10 mouse cellular contexts compared by ENCODE assay signal in genomic region chr10:81565257-81566228, GRCm38 (mm10). TPM values are rescaled to one million over a fixed set of nuclear protein-coding genes. Genes with fewer than 3 reads are reported as not detected.
DNase-seq lines count a peak whose midpoint lies in the region; ATAC-seq lines count a peak whose summit lies in the region.
"Had no signal": no experiment of that assay in that cellular context is flagged by ENCODE, and none has a peak within 500 bp of the region (broad histone marks: within the 10 kb centered on the region; RNA-seq: fewer than 3 reads in every experiment).

No protein-coding gene starts in this region.

- 14% methylated on average over 20 of the region's 20 CpGs for whole genome bisulfite sequencing in midbrain, embryonic 10.5 days
- WGBS in midbrain, embryonic 14.5 days = 23% methylated on average over 20 of the region's 20 CpGs
- 34% methylated on average over 20 of the region's 20 CpGs for WGBS in embryonic facial prominence, embryonic 15.5 days

- peaks cover 77% of the 10 kb centered on the region for H3K27me3 ChIP-seq in midbrain, embryonic 10.5 days (ENCODE audit: low read depth, poor library complexity, severe bottlenecking)
- H3K27me3 ChIP-seq in midbrain, embryonic 14.5 days (ENCODE audit: control insufficient read depth, insufficient read depth, low read length) = peaks cover 32% of the 10 kb centered on the region; the same call in 1 of the 2 replicates
- no peaks in the 10 kb centered on the region for H3K27me3 ChIP-seq in embryonic facial prominence, embryonic 15.5 days

- no peak overlapping the region for H3K4me2 ChIP-seq in midbrain, embryonic 14.5 days (ENCODE audit: low read length)
- H3K4me2 ChIP-seq in embryonic facial prominence, embryonic 15.5 days (replicated peaks) = no peak overlapping the region
- H3K4me2 ChIP-seq: liver, embryonic 13.5 days had no signal

- peak overlapping the region; percentile 80 for H3K27ac ChIP-seq in midbrain, embryonic 10.5 days (replicated peaks)
- no peak overlapping the region for H3K27ac ChIP-seq in midbrain, embryonic 14.5 days (replicated peaks; ENCODE audit: low read depth, low read length)
- H3K27ac ChIP-seq in embryonic facial prominence, embryonic 15.5 days (replicated peaks) = no peak overlapping the region
- H3K27ac ChIP-seq: liver, embryonic 13.5 days had no signal

- peaks cover 91% of the 10 kb centered on the region for H3K4me1 ChIP-seq in midbrain, embryonic 10.5 days
- peaks cover 44% of the 10 kb centered on the region for H3K4me1 ChIP-seq in midbrain, embryonic 14.5 days (ENCODE audit: control insufficient read depth, insufficient read depth, low read length)
- H3K4me1 ChIP-seq in embryonic facial prominence, embryonic 15.5 days = peaks cover 86% of the 10 kb centered on the region

- peak overlapping the region; percentile 49 for H3K4me3 ChIP-seq in midbrain, embryonic 10.5 days
- H3K4me3 ChIP-seq in midbrain, embryonic 14.5 days (replicated peaks; ENCODE audit: low read depth, low read length) = no peak overlapping the region
- no peak overlapping the region for H3K4me3 ChIP-seq in embryonic facial prominence, embryonic 15.5 days (replicated peaks)
- H3K4me3 ChIP-seq: liver, embryonic 13.5 days had no signal

- H3K9me3 ChIP-seq in midbrain, embryonic 10.5 days (replicated peaks) = no peaks in the 10 kb centered on the region
- H3K9me3 ChIP-seq in midbrain, embryonic 14.5 days (ENCODE audit: control insufficient read depth, low read length) = no peaks in the 10 kb centered on the region
- H3K9me3 ChIP-seq in embryonic facial prominence, embryonic 15.5 days (replicated peaks) = no peaks in the 10 kb centered on the region
- H3K9me3 ChIP-seq: liver, embryonic 13.5 days had no signal

- ATAC-seq in midbrain, embryonic 14.5 days (ENCODE audit: low FRiP score, low TSS enrichment) = no peak
- no peak for ATAC-seq in embryonic facial prominence, embryonic 15.5 days (ENCODE audit: insufficient number of reproducible peaks, low FRiP score, low TSS enrichment, low read depth)

- peak; percentile 25 for DNase-seq in adrenal gland, adult 8-10 months
- no peak for DNase-seq in adrenal gland, adult 18-20 months (ENCODE audit: low spot score in 2 of 2)
- DNase-seq in midbrain, embryonic 10.5 days (ENCODE audit: low spot score) = peak; percentile 48
- no peak for DNase-seq in midbrain, embryonic 14.5 days
- DNase-seq in thymus, postnatal 25 days = peak; percentile 89
- DNase-seq in Muller cell, postnatal 12 days (ENCODE audit: inconsistent ontology term) = no peak
- DNase-seq in gastrocnemius, adult 18-20 months (ENCODE audit: low spot score) = no peak
- DNase-seq: layer of hippocampus, adult 9-11 months; liver, embryonic 13.5 days had no signal

- peaks cover 63% of the 10 kb centered on the region for H3K36me3 ChIP-seq in midbrain, embryonic 10.5 days
- peaks cover 42% of the 10 kb centered on the region for H3K36me3 ChIP-seq in midbrain, embryonic 14.5 days (ENCODE audit: control insufficient read depth, insufficient read depth, low read length)
- H3K36me3 ChIP-seq in embryonic facial prominence, embryonic 15.5 days = peaks cover 38% of the 10 kb centered on the region

- no peak overlapping the region for H3K9ac ChIP-seq in midbrain, embryonic 14.5 days (replicated peaks; ENCODE audit: low read length)
- 0 out of 2 replicates have a peak overlapping the region, but pooled peaks have one; percentile 1 for H3K9ac ChIP-seq in embryonic facial prominence, embryonic 15.5 days
- H3K9ac ChIP-seq: liver, embryonic 13.5 days had no signal

RNA-seq across cellular contexts. Expression of gene Aes, which starts 6.3 kb away (rescaled TPM):
- total RNA-seq in adrenal gland, adult 8-10 months (2022) = 1,000 to 10,000 TPM in 3 of 4 experiments, 100 to 1,000 TPM in 1; 989 to 1,424 (median 1,166) TPM
- 1,000 to 10,000 TPM in 1 of 2 experiments, 100 to 1,000 TPM in 1; 911 to 1,138 TPM for total RNA-seq in adrenal gland, adult 18-20 months (2021)
- polyA plus RNA-seq in midbrain, embryonic 10.5 days (2016; fragmentation: Nextera tagmentation; extraction: Ambion mirVana) = 334 and 467 TPM in 2 replicates
- polyA plus RNA-seq in midbrain, embryonic 14.5 days (2014; fragmentation: Nextera tagmentation; extraction: Ambion mirVana) = 485 and 707 TPM in 2 replicates
- polyA plus RNA-seq in embryonic facial prominence, embryonic 15.5 days (2015; fragmentation: Nextera tagmentation; extraction: Ambion mirVana) = 642 and 649 TPM in 2 replicates
- total RNA-seq in gastrocnemius, adult 18-20 months (2021) = 100 to 1,000 TPM; 947 to 962 TPM

RNA-seq across cellular contexts. Expression of gene Tle2, which starts 8.8 kb away (rescaled TPM):
- 100 to 1,000 TPM in 2 of 4 experiments, 10 to 100 TPM in 2; 50.6 to 211 (median 117) TPM for total RNA-seq in adrenal gland, adult 8-10 months (2022)
- 10 to 100 TPM; 58.2 to 65.6 TPM for total RNA-seq in adrenal gland, adult 18-20 months (2021)
- polyA plus RNA-seq in midbrain, embryonic 10.5 days (2016; fragmentation: Nextera tagmentation; extraction: Ambion mirVana) = 9.7 and 13.5 TPM in 2 replicates
- polyA plus RNA-seq in midbrain, embryonic 14.5 days (2014; fragmentation: Nextera tagmentation; extraction: Ambion mirVana) = 20.4 and 25.7 TPM in 2 replicates
- 63.1 and 73.7 TPM in 2 replicates for polyA plus RNA-seq in embryonic facial prominence, embryonic 15.5 days (2015; fragmentation: Nextera tagmentation; extraction: Ambion mirVana)
- total RNA-seq in gastrocnemius, adult 18-20 months (2021) = 1 to 10 TPM; 4.9 to 7.4 TPM

RNA-seq across cellular contexts. Expression of gene Gna11, which starts 20.6 kb away (rescaled TPM):
- 100 to 1,000 TPM in 2 of 4 experiments, 10 to 100 TPM in 2; 90.2 to 105 (median 98.1) TPM for total RNA-seq in adrenal gland, adult 8-10 months (2022)
- total RNA-seq in adrenal gland, adult 18-20 months (2021) = 10 to 100 TPM; 81.7 to 83.4 TPM
- 70.7 and 73.7 TPM in 2 replicates for polyA plus RNA-seq in midbrain, embryonic 10.5 days (2016; fragmentation: Nextera tagmentation; extraction: Ambion mirVana)
- 86.7 and 102 TPM in 2 replicates for polyA plus RNA-seq in midbrain, embryonic 14.5 days (2014; fragmentation: Nextera tagmentation; extraction: Ambion mirVana)
- 89.1 and 89.2 TPM in 2 replicates for polyA plus RNA-seq in embryonic facial prominence, embryonic 15.5 days (2015; fragmentation: Nextera tagmentation; extraction: Ambion mirVana)
- total RNA-seq in gastrocnemius, adult 18-20 months (2021) = 10 to 100 TPM; 26.2 to 31.8 TPM

RNA-seq across cellular contexts. Expression of gene Tle6, which starts 35.3 kb away (rescaled TPM):
- total RNA-seq in adrenal gland, adult 8-10 months (2022) = 100 to 1,000 TPM in 2 of 4 experiments, 10 to 100 TPM in 2; 32.2 to 138 (median 85.6) TPM
- 10 to 100 TPM; 21.4 to 37.3 TPM for total RNA-seq in adrenal gland, adult 18-20 months (2021)
- polyA plus RNA-seq in midbrain, embryonic 10.5 days (2016; fragmentation: Nextera tagmentation; extraction: Ambion mirVana) = 6.0 and 8.8 TPM in 2 replicates
- 3.2 and 3.5 TPM in 2 replicates for polyA plus RNA-seq in midbrain, embryonic 14.5 days (2014; fragmentation: Nextera tagmentation; extraction: Ambion mirVana)
- 16.4 and 19.6 TPM in 2 replicates for polyA plus RNA-seq in embryonic facial prominence, embryonic 15.5 days (2015; fragmentation: Nextera tagmentation; extraction: Ambion mirVana)
- total RNA-seq in gastrocnemius, adult 18-20 months (2021) = 1 to 10 TPM; 4.5 to 6.1 TPM

RNA-seq across cellular contexts. Expression of gene BC025920, which starts 40.5 kb away (rescaled TPM):
- 1 to 10 TPM; 1.2 to 1.7 (median 1.3) TPM for total RNA-seq in adrenal gland, adult 8-10 months (2022)
- total RNA-seq in adrenal gland, adult 18-20 months (2021) = 1 to 10 TPM; 1.2 to 1.7 TPM
- polyA plus RNA-seq in midbrain, embryonic 10.5 days (2016; fragmentation: Nextera tagmentation; extraction: Ambion mirVana) = 1.4 and 2.0 TPM in 2 replicates
- 0.74 and 1.1 TPM in 2 replicates for polyA plus RNA-seq in midbrain, embryonic 14.5 days (2014; fragmentation: Nextera tagmentation; extraction: Ambion mirVana)
- 0.84 and 1.3 TPM in 2 replicates for polyA plus RNA-seq in embryonic facial prominence, embryonic 15.5 days (2015; fragmentation: Nextera tagmentation; extraction: Ambion mirVana)
- 1 to 10 TPM; 3.1 to 3.3 TPM for total RNA-seq in gastrocnemius, adult 18-20 months (2021)

Comparison
In these comparisons a context has a peak if more than half of its experiments do, and no peak if none do; other contexts are left out.
1. DNase-seq: peak in adrenal gland, adult 8-10 months (single experiment), midbrain, embryonic 10.5 days (single experiment) and thymus, postnatal 25 days (single experiment); none in adrenal gland, adult 18-20 months (0 of 2), midbrain, embryonic 14.5 days (single experiment), Muller cell, postnatal 12 days (single experiment) and gastrocnemius, adult 18-20 months (single experiment).
2. RNA of gene Tle2, which starts 8.8 kb away (total RNA-seq): 50.6 to 211 TPM in adrenal gland, adult 8-10 months and 58.2 to 65.6 TPM in adrenal gland, adult 18-20 months; 4.9 to 7.4 TPM in gastrocnemius, adult 18-20 months; every median in the first group is over 4 times any median in the second.